Mouse (Mus musculus) ES-E14 (cell line): ENCODE measurements at regions not wholly inside any gene's neighbourhood (a gene's known extent, or its start where the extent isn't known, plus 50 kb on each side); places are given as distances from the start of the nearest gene placed in this dataset.

ENCODE experiments used
- DNase-seq: peaks from one replicate; pipeline ENCODE4 v3.0.0-alpha.2; 2013; ENCODE audit warnings: low read depth, low spot score
- H3K27ac ChIP-seq: 2 replicates; pipeline ENCODE4 v1.5.1; 2012; ENCODE audit warnings: low read depth, mild to moderate bottlenecking, low read length, moderate library complexity, mixed read lengths; ENCODE audit not compliant: poor library complexity, insufficient read depth, severe bottlenecking
- H3K36me3 ChIP-seq: 2 replicates; pipeline ENCODE4 v1.6.1; 2012; ENCODE audit warnings: mild to moderate bottlenecking, low read length, moderate library complexity, mixed read lengths; ENCODE audit not compliant: control insufficient read depth, poor library complexity, insufficient read depth, severe bottlenecking
- H3K4me1 ChIP-seq, 2 experiments: fragments of 150-350 bp in 1 of 2; sonication (generic) in 1 of 2; 2 replicates each; pipeline ENCODE4 v1.6.1; 2012; ENCODE audit warnings: low read length in 2 of 2, mild to moderate bottlenecking in 1 of 2, mixed read lengths in 1 of 2; ENCODE audit not compliant: control insufficient read depth in 2 of 2, insufficient read depth in 2 of 2, poor library complexity in 1 of 2
- H3K4me3 ChIP-seq, 2 experiments: fragments of 150-350 bp in 1 of 2; sonication (generic) in 1 of 2; 2 replicates each; pipeline ENCODE4 v1.5.1; 2012; ENCODE audit warnings: low read length in 2 of 2, low read depth in 1 of 2, mild to moderate bottlenecking in 1 of 2, mixed read lengths in 1 of 2; ENCODE audit not compliant: insufficient read depth in 1 of 2, poor library complexity in 1 of 2, severe bottlenecking in 1 of 2
- H3K9ac ChIP-seq: 2 replicates; pipeline ENCODE4 v1.6.1; 2012; ENCODE audit warnings: low read depth, mild to moderate bottlenecking, low read length, mixed read lengths; ENCODE audit not compliant: poor library complexity, insufficient read depth, severe bottlenecking
- H3K9me3 ChIP-seq: fragments of 150-350 bp; sonication (generic); 2 replicates; pipeline ENCODE4 v1.6.1; 2012; ENCODE audit warnings: low read depth, mild to moderate bottlenecking, low read length; ENCODE audit not compliant: control insufficient read depth, insufficient read depth
- CHD2 ChIP-seq: IDR thresholded peaks from 2 replicates; pipeline ENCODE4 v1.6.1; 2014; ENCODE audit warnings: mild to moderate bottlenecking, low read depth, low read length, inconsistent platforms
- ZC3H11A ChIP-seq: IDR thresholded peaks from 2 replicates; pipeline ENCODE4 v1.6.1; 2012; ENCODE audit warnings: low read depth, mild to moderate bottlenecking, inconsistent platforms, low read length, borderline replicate concordance
- in situ Hi-C, 2 experiments: fragments of 600-800 bp; cut with MboI; formaldehyde crosslinking; loops; one replicate each; pipeline ENCODE4 v1.15.1; 2025; ENCODE audit warnings: low sequenced_read_pairs in 2 of 2, inconsistent platforms in 1 of 2; ENCODE audit not compliant: unreplicated experiment in 2 of 2

- in situ Hi-C loops, result no loop called here
- no peak for TF ChIP-seq CHD2
- TF ChIP-seq ZC3H11A, result peak; percentile 60; the same call in 1 of the 2 replicates
- H3K9ac ChIP-seq, result no peak overlapping the region
- H3K9me3 ChIP-seq, result no peaks in the 10 kb centered on the region
- no peaks in the 10 kb centered on the region for H3K36me3 ChIP-seq
- no peaks in the 10 kb centered on the region for H3K4me1 ChIP-seq
- peak; percentile 42 for DNase-seq
- H3K27ac ChIP-seq, result no peak overlapping the region
- H3K4me3 ChIP-seq, result no peak overlapping the region
Observed at GRCm38 (mm10) chr13:117550108-117550507, 52.0 kb upstream of the Hcn1 start.
